Mouse (Mus musculus): Measurements from ENCODE around the gene Mier2.

- TF ChIP-seq EP300 (IDR thresholded peaks at IDR 0.05; ENCODE audit: low read length) (no peak), CTCF (conservative IDR thresholded peaks at IDR 0.05 in 1 of 2, IDR thresholded peaks at IDR 0.05 in 1 of 2; ENCODE audit: low read depth in 2 of 2, low read length in 2 of 2) (no peak), E2F4 (IDR thresholded peaks at IDR 0.05; ENCODE audit: insufficient replicate concordance, low read depth, low read length) (no peak), USF1 (IDR thresholded peaks at IDR 0.05; ENCODE audit: low read depth, low read length) (no peak)
Observed at GRCm38 (mm10) chr10:79557496-79557895, 2.5 kb upstream of the Mier2 start.
